Mouse (Mus musculus) heart, embryonic 11.5 days (tissue): ENCODE measurements at regions not wholly inside any gene's neighbourhood (a gene's known extent, or its start where the extent isn't known, plus 50 kb on each side); places are given as distances from the start of the nearest gene placed in this dataset.
A peak's percentile ranks its signal among the peaks of the same experiment; 100 is the strongest.

Experiments
- ATAC-seq: fragments of 200-750 bp; cut with Nextera tagmentation; replicated peaks from 2 replicates; pipeline ENCODE4 v1.8.0; 2017; ENCODE audit warnings: moderate library complexity; ENCODE audit not compliant: insufficient number of reproducible peaks, low FRiP score, low TSS enrichment
- H3K27ac ChIP-seq: fragments of 300-500 bp; sonication (generic); 2 replicates; pipeline ENCODE4 v1.5.1; 2014; ENCODE audit warnings: mild to moderate bottlenecking, low read depth, low read length
- H3K27me3 ChIP-seq: fragments of 300-500 bp; sonication (generic); 2 replicates; pipeline ENCODE4 v1.6.1; 2014; ENCODE audit warnings: mild to moderate bottlenecking, low read length, mixed read lengths; ENCODE audit not compliant: control insufficient read depth, insufficient read depth
- H3K36me3 ChIP-seq: fragments of 300-500 bp; sonication (generic); 2 replicates; pipeline ENCODE4 v1.6.1; 2014; ENCODE audit warnings: mild to moderate bottlenecking, low read length, moderate library complexity, mixed read lengths; ENCODE audit not compliant: control insufficient read depth, insufficient read depth
- H3K4me1 ChIP-seq: fragments of 300-500 bp; sonication (generic); 2 replicates; pipeline ENCODE4 v1.6.1; 2014; ENCODE audit warnings: low read length; ENCODE audit not compliant: control insufficient read depth, insufficient read depth
- H3K4me2 ChIP-seq: fragments of 300-500 bp; sonication (generic); 2 replicates; pipeline ENCODE4 v1.6.1; 2014; ENCODE audit warnings: mild to moderate bottlenecking, moderate library complexity
- H3K4me3 ChIP-seq: fragments of 300-500 bp; sonication (generic); 2 replicates; pipeline ENCODE4 v1.5.1; 2014; ENCODE audit warnings: low read depth, low read length
- H3K9ac ChIP-seq: fragments of 300-500 bp; sonication (generic); 2 replicates; pipeline ENCODE4 v1.6.1; 2014; ENCODE audit warnings: mild to moderate bottlenecking, low read depth, low read length, moderate library complexity
- H3K9me3 ChIP-seq: fragments of 300-500 bp; sonication (generic); replicated peaks from 2 replicates; pipeline ENCODE4 v1.6.1; 2016; ENCODE audit warnings: low read length; ENCODE audit not compliant: control insufficient read depth
- WGBS: fragments of 180-500 bp; shearing (Covaris S2); extraction: QIAGEN DNeasy Blood & Tissue Kit; methylation state at CpG from one replicate; pipeline ENCODE4 v1.1.7; 2014; ENCODE audit not compliant: insufficient replicate concordance; 5-methylcytosine and 5-hydroxymethylcytosine counted together

- no peaks in the 10 kb centered on the region for H3K27me3 ChIP-seq
- no peak overlapping the region for H3K4me2 ChIP-seq
- H3K36me3 ChIP-seq: no peaks in the 10 kb centered on the region
- peaks cover 31% of the 10 kb centered on the region for H3K4me1 ChIP-seq
- ATAC-seq: no peak
- H3K9ac ChIP-seq: no peak overlapping the region
- H3K9me3 ChIP-seq: no peaks in the 10 kb centered on the region
- H3K4me3 ChIP-seq: no peak overlapping the region
- 79% methylated on average over 5 of the region's 5 CpGs for WGBS
- no peak overlapping the region for H3K27ac ChIP-seq
Observed at GRCm38 (mm10) chr3:52411356-52411755, 143.2 kb downstream of the Foxo1 start.

GRCm38 (mm10) chr3:52409465-52409864 is 141.3 kb downstream of the Foxo1 start:
- WGBS: 49% methylated on average over 7 of the region's 7 CpGs
- H3K9ac ChIP-seq: no peak overlapping the region
- H3K27me3 ChIP-seq: no peaks in the 10 kb centered on the region
- no peak for ATAC-seq
- no peaks in the 10 kb centered on the region for H3K9me3 ChIP-seq
- no peak overlapping the region for H3K27ac ChIP-seq
- no peaks in the 10 kb centered on the region for H3K36me3 ChIP-seq
- no peak overlapping the region for H3K4me3 ChIP-seq
- peaks cover 29% of the 10 kb centered on the region for H3K4me1 ChIP-seq
- H3K4me2 ChIP-seq: no peak overlapping the region

DNA sequence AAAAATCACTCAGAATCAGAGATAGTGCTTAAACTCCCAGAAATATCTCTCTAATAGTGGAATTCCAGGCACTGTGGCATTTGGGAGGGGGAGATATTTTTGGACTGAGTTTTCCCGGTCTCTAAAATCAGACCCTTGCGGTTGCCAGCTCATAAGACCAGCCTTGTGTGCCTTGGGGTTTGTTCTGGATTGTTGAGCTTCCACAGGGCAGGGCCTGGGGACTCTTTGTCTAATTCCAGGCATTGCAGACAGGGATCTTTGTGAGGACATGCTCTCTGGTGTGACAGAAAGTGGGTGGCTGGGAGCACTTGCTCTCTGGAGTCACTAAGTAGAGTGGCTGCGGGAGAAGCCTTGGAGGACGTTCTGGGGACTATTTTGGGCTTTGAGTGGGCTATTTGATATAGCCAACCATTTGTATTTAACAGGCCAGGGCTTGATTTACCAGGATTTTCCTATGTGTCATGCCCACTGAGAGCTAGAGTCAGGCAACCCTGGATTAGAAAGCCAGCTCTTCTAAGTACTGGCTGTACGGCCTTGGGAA is 138.7 kb downstream of the Foxo1 start:
- Histone ChIP-seq H3K4me3 (no peak overlapping the region), H3K9ac (no peak overlapping the region), H3K9me3 (no peaks in the 10 kb centered on the region), H3K4me1 (peaks cover 9% of the 10 kb centered on the region), H3K36me3 (no peaks in the 10 kb centered on the region), H3K27me3 (no peaks in the 10 kb centered on the region), H3K27ac (0 out of 2 replicates have a peak overlapping the region, but pooled peaks have one; percentile 7), H3K4me2 (no peak overlapping the region)
- WGBS: 31% methylated on average over 5 of the region's 5 CpGs
- no peak for ATAC-seq

DNA sequence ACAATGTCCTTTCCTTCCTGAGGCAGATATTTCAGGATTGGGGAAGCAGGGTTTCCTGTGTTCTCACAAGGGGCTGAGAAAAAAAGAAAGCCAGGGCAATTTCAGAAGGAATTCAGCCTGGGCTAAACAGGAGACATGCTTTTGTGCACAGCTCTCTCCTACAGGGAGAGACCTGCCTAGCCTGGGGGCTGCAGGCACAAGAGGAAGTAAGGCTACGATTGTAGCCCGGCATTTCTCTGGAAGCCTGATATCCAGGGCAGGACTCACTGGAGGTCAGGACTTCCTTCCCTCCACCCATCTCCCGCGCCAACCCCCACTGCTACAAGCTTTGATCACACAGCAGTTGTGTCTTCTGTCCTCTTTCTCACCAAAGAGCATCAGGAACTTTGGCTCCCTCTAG is 136.5 kb downstream of the Foxo1 start:
- Histone ChIP-seq H3K4me1 (peaks cover 26% of the 10 kb centered on the region), H3K9ac (no peak overlapping the region), H3K9me3 (no peaks in the 10 kb centered on the region), H3K27ac (peak overlapping the region; percentile 41), H3K27me3 (no peaks in the 10 kb centered on the region), H3K4me3 (no peak overlapping the region), H3K36me3 (no peaks in the 10 kb centered on the region), H3K4me2 (no peak overlapping the region)
- 0 out of 2 replicates have a peak, but pooled peaks have one; percentile 46 for ATAC-seq
- WGBS: 9% methylated on average over 4 of the region's 4 CpGs

GRCm38 (mm10) chr3:52403032-52403431 is 134.9 kb downstream of the Foxo1 start:
- Histone ChIP-seq H3K4me2 (no peak overlapping the region), H3K27ac (no peak overlapping the region), H3K36me3 (no peaks in the 10 kb centered on the region), H3K4me1 (peaks cover 26% of the 10 kb centered on the region), H3K9ac (no peak overlapping the region), H3K9me3 (no peaks in the 10 kb centered on the region), H3K27me3 (no peaks in the 10 kb centered on the region), H3K4me3 (no peak overlapping the region)
- no peak for ATAC-seq
- 94% methylated on average over 4 of the region's 4 CpGs for WGBS
